Mouse (Mus musculus) mouse trophoblast stem cell (cell line): ENCODE data around the gene Sox10.

Experiments used
- in situ Hi-C, 2 experiments: fragments of 300-500 bp; cut with MseI, MboI; formaldehyde crosslinking; loops; 2 replicates in 1 of 2; 3 replicates in 1 of 2; pipeline ENCODE4 v1.15.1; 2025

Sox10 gene

GRCm38 (mm10) chr15:79155572-79155971 is 9.5 kb downstream of the Sox10 start:
- in situ Hi-C loops: no loop called here

GRCm38 (mm10) chr15:79152709-79153108 is 12.3 kb downstream of the Sox10 start:
- in situ Hi-C loops: no loop called here

- in situ Hi-C loops: no loop called here
Observed at GRCm38 (mm10) chr15:79151881-79152280, 13.2 kb downstream of the Sox10 start.

- in situ Hi-C loops: no loop called here
Observed at GRCm38 (mm10) chr15:79148533-79148932, 16.5 kb downstream of the Sox10 start.

GRCm38 (mm10) chr15:79145522-79145921 is 19.5 kb downstream of the Sox10 start:
- in situ Hi-C loops: no loop called here

GRCm38 (mm10) chr15:79144021-79144420 is 21.0 kb downstream of the Sox10 start:
- in situ Hi-C loops: no loop called here

- in situ Hi-C loops: no loop called here
Observed at GRCm38 (mm10) chr15:79143316-79143715, 21.7 kb downstream of the Sox10 start.

- in situ Hi-C loops: no loop called here
Observed at GRCm38 (mm10) chr15:79141566-79141917, 23.5 kb downstream of the Sox10 start.

- in situ Hi-C loops: no loop called here
Observed at GRCm38 (mm10) chr15:79140866-79141565, 24.0 kb downstream of the Sox10 start, which contains the start of the genes Polr2f and 1700088E04Rik. Polr2f (plus strand) TSS chr15:79141009. 1700088E04Rik (minus strand) TSS chr15:79141253.

GRCm38 (mm10) chr15:79139640-79140039 is 25.4 kb downstream of the Sox10 start:
- in situ Hi-C loops: no loop called here

- in situ Hi-C loops: no loop called here
Observed at GRCm38 (mm10) chr15:79135783-79136575, 29.1 kb downstream of the Sox10 start.

- in situ Hi-C loops: no loop called here
Observed at GRCm38 (mm10) chr15:79135332-79135731, 29.7 kb downstream of the Sox10 start.

GRCm38 (mm10) chr15:79134496-79135270 is 30.4 kb downstream of the Sox10 start:
- in situ Hi-C loops: no loop called here

GRCm38 (mm10) chr15:79133191-79133661 is 31.8 kb downstream of the Sox10 start:
- in situ Hi-C loops: no loop called here

GRCm38 (mm10) chr15:79131442-79131841 is 33.6 kb downstream of the Sox10 start:
- in situ Hi-C loops: no loop called here

GRCm38 (mm10) chr15:79130782-79131181 is 34.3 kb downstream of the Sox10 start:
- in situ Hi-C loops: no loop called here

- in situ Hi-C loops: no loop called here
Observed at GRCm38 (mm10) chr15:79129311-79129710, 35.7 kb downstream of the Sox10 start.

- in situ Hi-C loops: no loop called here
Observed at GRCm38 (mm10) chr15:79128208-79128607, 36.8 kb downstream of the Sox10 start.

GRCm38 (mm10) chr15:79127101-79127500 is 37.9 kb downstream of the Sox10 start:
- in situ Hi-C loops: no loop called here

- in situ Hi-C loops: no loop called here
Observed at GRCm38 (mm10) chr15:79126217-79126932, 38.7 kb downstream of the Sox10 start.

- in situ Hi-C loops: no loop called here
Observed at GRCm38 (mm10) chr15:79124331-79124875, 40.6 kb downstream of the Sox10 start.
